Mouse (Mus musculus) adrenal gland, adult 8-10 months (tissue): ENCODE data around the gene Tmem30c. TPM values are rescaled to one million over a fixed set of nuclear protein-coding genes. Genes with fewer than 3 reads are reported as not detected.
"Not testable (repeated sequence)": the region's sequence is repeated elsewhere in the genome, so short reads cannot be mapped to it uniquely, and the experiment has no call there.

Experiments
- DNase-seq: peaks from one replicate; pipeline ENCODE4 v3.0.0; 2022
- total RNA-seq, 4 experiments: library from RNA; stranded (reverse); gene quantifications; 2 replicates each; pipeline ENCODE4 v1.2.4; 2022

Tmem30c gene
- total RNA-seq, 4 experiments from 2014 or later: 0.12 TPM; not detected in 3

- DNase-seq: not testable (repeated sequence)
Measured at GRCm38 (mm10) chr16:57231937-57232310, 60.7 kb downstream of the Tmem30c start.

GRCm38 (mm10) chr16:57231089-57231936 lies 61.4 kb downstream of the Tmem30c start, which contains the start of gene Tbc1d23:
Tbc1d23 (minus strand) TSS chr16:57231504.
- peak; percentile 98 for DNase-seq

GRCm38 (mm10) chr16:57226444-57226843 lies 66.2 kb downstream of the Tmem30c start:
- no peak for DNase-seq

GRCm38 (mm10) chr16:57220361-57220760 lies 72.3 kb downstream of the Tmem30c start:
- no peak for DNase-seq

Other genes starting within 250 kb of the Tmem30c start
- gene Tmem45a2, start 221.5 kb downstream of the Tmem30c start, total RNA-seq: not detected
- 10 to 100 TPM; 50.4 to 54.6 (median 52.8) TPM for gene Tomm70a, start 171.2 kb downstream of the Tmem30c start, total RNA-seq
- gene Nit2, start 125.5 kb downstream of the Tmem30c start, total RNA-seq: 10 to 100 TPM; 39.7 to 43.5 (median 40.9) TPM
- 10 to 100 TPM; 37.3 to 56.9 (median 43.9) TPM for gene Tbc1d23, start 61.4 kb downstream of the Tmem30c start, total RNA-seq
- 10 to 100 TPM; 15.2 to 32.3 (median 24.5) TPM for gene Filip1l, start 60.2 kb upstream of the Tmem30c start, total RNA-seq